Mouse (Mus musculus): Measurements from ENCODE around the gene Tmprss4.

Gene Tmprss4

DNA sequence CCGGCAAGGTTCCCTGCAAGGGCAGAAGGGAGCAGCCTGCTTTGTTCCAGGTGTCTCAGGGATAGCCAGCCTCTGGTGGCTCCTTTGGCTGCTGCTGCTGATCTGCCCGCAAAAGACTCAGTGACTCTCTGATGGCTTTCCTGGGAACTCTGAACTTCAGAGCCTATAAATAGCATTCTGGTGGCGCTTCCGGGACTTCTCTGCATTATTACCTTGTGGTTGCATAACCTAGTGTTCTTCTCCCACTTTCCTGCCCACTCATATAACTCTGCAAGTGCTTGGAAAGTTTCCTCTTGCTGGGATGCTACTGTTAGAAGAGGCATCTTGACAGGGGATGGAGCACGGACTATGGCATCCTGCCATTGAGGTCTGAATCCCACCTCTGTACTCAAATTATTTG is 6.3 kb downstream of the Tmprss4 start:
- no peak for DNase-seq (ENCODE audit: low read depth, low spot score)

DNA sequence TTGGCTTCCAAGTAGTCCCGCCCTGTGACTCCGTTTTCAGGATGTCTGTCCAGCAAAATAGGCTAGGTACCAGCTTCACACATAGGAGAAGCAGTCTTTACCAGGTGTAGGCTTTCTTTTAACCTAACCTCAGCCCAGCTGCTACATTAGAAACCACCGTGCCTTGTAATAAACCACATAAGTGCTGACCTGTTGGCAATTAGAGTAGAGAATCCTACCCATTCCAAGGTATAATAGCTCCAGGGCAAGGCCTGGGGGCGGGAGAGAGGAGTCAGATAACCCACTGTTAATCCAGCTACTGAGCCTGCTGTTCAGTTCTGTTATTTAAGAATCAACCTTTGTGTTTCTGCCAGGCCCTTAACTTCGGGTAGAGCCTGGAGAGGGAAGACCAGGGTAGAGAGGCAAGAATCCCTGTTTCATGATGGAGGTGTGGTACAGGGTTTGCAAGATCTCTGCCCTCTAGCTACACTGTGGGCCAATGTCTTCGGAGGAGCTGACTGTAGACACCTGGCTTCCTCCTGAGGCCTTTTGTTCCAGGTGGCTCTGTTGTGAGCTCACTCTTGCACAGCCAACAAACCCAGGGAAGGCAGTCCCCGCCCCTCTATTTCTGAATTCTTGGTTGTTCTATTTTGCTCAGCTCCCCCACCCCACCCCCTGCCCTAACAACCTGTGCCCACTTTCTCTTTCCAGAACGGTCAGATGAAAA is 7.6 kb downstream of the Tmprss4 start:
- no peak for DNase-seq (ENCODE audit: low read depth, low spot score)

DNA sequence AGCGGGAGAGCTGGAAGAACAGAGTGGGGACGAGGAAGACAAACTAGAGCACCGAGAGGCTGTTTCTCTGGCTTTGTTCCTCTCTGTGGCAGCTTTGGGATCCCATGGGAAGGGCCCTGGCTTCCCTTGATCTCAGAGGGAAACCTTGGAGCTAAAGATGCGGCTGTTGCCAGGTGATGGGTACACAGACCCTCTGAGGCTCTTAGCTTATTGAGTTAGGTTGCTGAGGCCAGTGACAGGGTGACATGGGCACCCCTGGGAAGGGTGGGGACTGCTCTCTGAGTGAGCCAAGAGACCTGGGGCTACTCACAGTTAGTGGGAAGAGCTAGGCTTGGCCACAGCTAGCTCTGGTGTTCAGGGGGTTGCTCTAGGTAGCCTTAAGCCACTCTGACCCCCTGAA is 8.4 kb downstream of the Tmprss4 start:
- no peak for DNase-seq (ENCODE audit: low read depth, low spot score)

- DNase-seq (ENCODE audit: low read depth, low spot score), result no peak
These were observed 14.2 kb downstream of the Tmprss4 start for GRCm38 (mm10) chr9:45189661-45190174.

- DNase-seq (ENCODE audit: low read depth, low spot score), result no peak
These were observed 15.0 kb downstream of the Tmprss4 start for GRCm38 (mm10) chr9:45188570-45189563.

GRCm38 (mm10) chr9:45185250-45185649 is 18.6 kb downstream of the Tmprss4 start:
- no peak for DNase-seq (ENCODE audit: low read depth, low spot score)

- DNase-seq (ENCODE audit: low read depth, low spot score), result no peak
These were observed 20.6 kb downstream of the Tmprss4 start for GRCm38 (mm10) chr9:45183266-45183665.

- DNase-seq (ENCODE audit: low read depth, low spot score), result no peak
These were observed 21.4 kb downstream of the Tmprss4 start for GRCm38 (mm10) chr9:45182521-45182920.

- no peak for DNase-seq (ENCODE audit: low read depth, low spot score)
These were observed 22.1 kb downstream of the Tmprss4 start, which contains the start of gene BC049352 for GRCm38 (mm10) chr9:45181770-45182169. BC049352 (plus strand) TSS chr9:45182007.

GRCm38 (mm10) chr9:45179282-45179681 is 24.6 kb downstream of the Tmprss4 start:
- DNase-seq (ENCODE audit: low read depth, low spot score), result no peak

- no peak for DNase-seq (ENCODE audit: low read depth, low spot score)
These were observed 30.4 kb downstream of the Tmprss4 start for GRCm38 (mm10) chr9:45173475-45173874.

DNA sequence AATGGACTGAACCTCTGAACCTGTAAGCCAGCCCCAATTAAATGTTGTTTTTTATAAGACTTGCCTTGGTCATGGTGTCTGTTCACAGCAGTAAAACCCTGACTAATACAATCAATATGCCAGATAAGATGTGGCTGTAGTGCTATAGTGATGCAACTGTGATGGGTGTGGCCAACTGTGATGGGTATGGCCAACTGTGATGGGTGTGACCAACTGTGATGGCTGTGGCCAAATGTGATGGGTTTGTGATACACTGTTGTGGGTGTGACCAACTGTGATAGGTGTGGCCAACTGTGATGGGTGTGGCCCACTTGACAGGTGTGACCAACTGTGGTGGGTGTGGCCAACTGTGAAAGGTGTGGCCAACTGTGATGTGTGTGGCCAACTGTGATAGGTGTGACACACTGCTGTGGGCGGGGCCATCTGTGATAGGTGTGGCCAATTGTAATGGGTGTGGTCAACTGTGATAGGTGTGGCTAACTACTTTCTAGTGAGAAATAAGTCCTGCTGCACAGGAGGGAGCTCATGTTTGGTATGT is 32.8 kb downstream of the Tmprss4 start:
- DNase-seq (ENCODE audit: low read depth, low spot score), result no peak

- DNase-seq (ENCODE audit: low read depth, low spot score), result no peak
These were observed 33.7 kb downstream of the Tmprss4 start for GRCm38 (mm10) chr9:45170150-45170549.

DNA sequence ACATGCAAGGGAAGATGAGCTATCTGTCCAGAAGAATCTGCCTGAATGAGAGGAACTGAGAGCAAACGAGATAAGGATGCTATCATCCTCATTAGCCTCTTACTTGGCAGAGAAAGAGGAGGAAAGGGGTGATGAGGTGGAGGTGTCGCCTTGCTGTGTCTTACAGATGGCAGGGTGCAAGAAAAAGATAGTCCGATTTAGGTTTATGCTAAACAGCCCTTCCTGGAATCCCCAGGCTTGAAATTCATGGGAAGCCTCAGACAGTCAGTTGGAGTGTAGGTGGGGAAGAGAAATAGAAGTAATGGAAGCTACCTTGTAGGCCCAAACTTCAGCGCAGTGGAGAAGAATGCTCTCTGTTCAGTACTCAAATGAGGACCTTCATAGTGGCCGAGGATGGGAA is 36.0 kb downstream of the Tmprss4 start:
- no peak for DNase-seq (ENCODE audit: low read depth, low spot score)

DNA sequence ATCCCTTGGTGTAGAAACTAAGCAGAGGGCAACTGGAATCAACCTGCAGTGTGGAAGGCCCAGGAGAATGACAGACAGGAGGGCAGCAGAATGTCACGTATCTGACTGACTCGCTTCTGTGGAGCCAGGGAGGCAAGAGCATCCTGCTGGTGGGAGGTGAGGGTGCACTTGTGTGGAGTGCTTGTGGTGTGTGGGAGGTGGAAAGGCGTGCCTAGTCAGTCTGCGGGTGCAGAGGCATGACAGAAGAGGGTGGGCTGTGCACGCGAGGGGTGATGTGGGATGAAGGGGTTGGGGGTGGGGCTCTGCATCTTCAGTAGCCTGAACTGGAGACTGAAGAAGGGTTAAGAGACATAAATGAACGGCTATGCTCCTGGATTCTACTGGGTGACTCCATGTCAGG is 50.5 kb downstream of the Tmprss4 start:
- DNase-seq (ENCODE audit: low read depth, low spot score), result no peak

DNA sequence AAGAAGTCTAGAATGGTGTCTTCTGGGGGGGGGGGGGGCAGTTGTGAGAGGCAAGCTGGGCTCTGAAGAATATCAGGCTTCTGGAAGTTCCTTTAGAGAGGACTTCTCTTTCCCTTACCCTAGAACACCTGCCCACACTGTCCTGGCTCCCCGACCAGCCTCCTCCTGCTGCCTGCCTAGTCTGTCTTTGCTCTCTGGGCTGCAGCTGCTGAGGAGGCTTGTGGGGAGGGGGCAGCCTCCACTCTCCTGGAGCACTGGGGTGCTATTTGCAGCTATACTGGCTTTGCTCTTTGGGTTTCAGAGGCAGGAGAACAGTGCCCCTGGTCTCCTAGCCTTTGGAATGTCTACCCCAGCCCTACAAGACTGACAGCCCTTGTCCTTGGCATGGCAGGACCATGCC is 53.0 kb downstream of the Tmprss4 start:
- DNase-seq (ENCODE audit: low read depth, low spot score), result no peak

DNA sequence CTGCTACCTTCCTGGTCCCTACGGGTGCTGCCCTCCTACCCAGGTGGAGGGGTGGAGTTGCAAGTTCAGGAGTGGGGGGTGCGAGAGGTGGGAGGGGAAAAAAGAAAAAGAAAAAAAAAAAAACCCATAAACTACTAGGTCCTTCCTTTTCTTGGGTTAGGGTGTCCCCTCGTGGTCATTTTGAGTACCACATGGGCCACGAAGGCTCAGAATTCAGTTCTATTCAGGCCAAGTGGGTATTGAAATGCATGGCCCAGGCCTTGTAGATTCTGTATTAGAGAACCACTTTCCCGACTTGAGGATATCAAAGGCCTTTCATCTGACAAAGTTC is 57.7 kb downstream of the Tmprss4 start:
- DNase-seq (ENCODE audit: low read depth, low spot score), result peak; percentile 76

GRCm38 (mm10) chr9:45145533-45146266 is 58.2 kb downstream of the Tmprss4 start:
- peak; percentile 59 for DNase-seq (ENCODE audit: low read depth, low spot score)

GRCm38 (mm10) chr9:45142686-45143085 is 61.2 kb downstream of the Tmprss4 start:
- DNase-seq (ENCODE audit: low read depth, low spot score), result no peak

- DNase-seq (ENCODE audit: low read depth, low spot score), result no peak
These were observed 62.9 kb downstream of the Tmprss4 start for GRCm38 (mm10) chr9:45140945-45141344.

- no peak for DNase-seq (ENCODE audit: low read depth, low spot score)
These were observed 64.8 kb downstream of the Tmprss4 start for GRCm38 (mm10) chr9:45139082-45139481.
